Mouse (Mus musculus): Measurements from ENCODE around the gene Kptn. TPM values are rescaled to one million over a fixed set of nuclear protein-coding genes. Genes with fewer than 3 reads are reported as not detected.

Kptn gene
- total and polyA plus RNA-seq, 3 experiments, result 8.8 to 24.5 (median 18.7) TPM

DNA sequence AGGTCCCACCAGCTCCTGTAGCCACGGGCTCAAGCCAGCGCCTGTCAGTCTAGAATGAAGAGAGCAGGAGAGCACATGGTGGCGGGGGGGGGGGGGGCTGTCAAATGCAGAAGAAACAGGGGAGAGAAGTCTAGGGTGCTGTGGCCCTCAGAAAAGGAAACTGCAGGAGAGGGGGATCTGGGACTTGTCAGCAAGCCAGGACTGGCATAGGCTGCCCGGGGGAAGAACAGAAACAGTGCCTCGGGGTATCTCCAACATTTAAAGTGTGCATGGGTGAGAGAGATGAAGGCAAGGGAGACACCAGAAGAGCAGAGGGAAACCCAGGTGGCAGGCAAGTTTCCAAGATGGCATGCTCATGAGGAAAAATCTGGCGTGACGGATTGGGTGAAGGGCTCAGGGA is 42.3 kb downstream of the Kptn start:
- H3K9me3 ChIP-seq (replicated peaks), result no peaks in the 10 kb centered on the region
- ATAC-seq (ENCODE audit: extremely low read depth, insufficient number of reproducible peaks, low FRiP score, poor library complexity, severe bottlenecking) (no peak), DNase-seq (ENCODE audit: low spot score) (no peak)
- no peaks in the 10 kb centered on the region for H3K36me3 ChIP-seq (replicated peaks)
- peaks cover 9% of the 10 kb centered on the region for H3K27me3 ChIP-seq (ENCODE audit: insufficient read depth, low read length)
- H3K4me1 ChIP-seq (ENCODE audit: insufficient read depth, low read depth, low read length), result no peaks in the 10 kb centered on the region
- H3K4me3 ChIP-seq (ENCODE audit: low read depth, low read length), result no peak overlapping the region
- TF ChIP-seq GATA2 (IDR thresholded peaks at IDR 0.05; ENCODE audit: borderline replicate concordance, low read depth, low read length) (no peak), TAL1 (conservative IDR thresholded peaks at IDR 0.05; ENCODE audit: low read depth, low read length) (no peak), GATA1 (IDR thresholded peaks at IDR 0.05; ENCODE audit: borderline replicate concordance, low read length) (no peak), CTCF (IDR thresholded peaks at IDR 0.05; ENCODE audit: low read depth, low read length) (no peak), POLR2AphosphoS5 (IDR thresholded peaks at IDR 0.05; ENCODE audit: insufficient replicate concordance, low read depth, low read length) (no peak)

DNA sequence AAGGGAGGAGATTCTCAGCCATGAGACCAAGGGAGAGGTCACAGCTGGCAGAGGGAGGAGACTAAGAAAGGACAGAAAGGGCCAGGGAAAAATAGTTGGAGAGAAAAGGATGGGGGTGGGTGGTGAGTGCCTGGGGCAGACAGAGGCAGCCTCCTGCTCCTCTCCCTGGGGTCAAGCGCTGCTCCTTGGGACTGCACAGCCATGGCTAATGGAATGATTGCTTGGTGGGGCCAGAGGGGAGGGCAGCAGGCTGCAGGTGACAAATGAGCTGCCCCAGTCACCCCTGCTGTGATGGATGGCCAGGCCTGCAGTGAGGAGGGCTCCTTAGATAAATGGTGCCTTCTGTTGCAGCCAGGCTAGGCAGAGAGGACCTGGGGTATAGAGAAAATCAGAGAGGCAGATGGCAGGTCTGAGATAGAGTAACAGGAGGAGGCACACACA is 52.5 kb downstream of the Kptn start:
- no peak overlapping the region for H3K4me3 ChIP-seq (ENCODE audit: low read depth, low read length)
- H3K9me3 ChIP-seq (replicated peaks), result peaks cover 4% of the 10 kb centered on the region; the same call in 1 of the 2 replicates
- no peak for TF ChIP-seq POLR2AphosphoS5 (IDR thresholded peaks at IDR 0.05; ENCODE audit: insufficient replicate concordance, low read depth, low read length)
- no peak for TF ChIP-seq GATA2 (IDR thresholded peaks at IDR 0.05; ENCODE audit: borderline replicate concordance, low read depth, low read length)
- TF ChIP-seq CTCF (IDR thresholded peaks at IDR 0.05; ENCODE audit: low read depth, low read length), result no peak
- TF ChIP-seq GATA1 (IDR thresholded peaks at IDR 0.05; ENCODE audit: borderline replicate concordance, low read length), result no peak
- TF ChIP-seq TAL1 (conservative IDR thresholded peaks at IDR 0.05; ENCODE audit: low read depth, low read length), result no peak
- H3K27me3 ChIP-seq (ENCODE audit: insufficient read depth, low read length), result peaks cover 36% of the 10 kb centered on the region
- no peak for ATAC-seq (ENCODE audit: extremely low read depth, insufficient number of reproducible peaks, low FRiP score, poor library complexity, severe bottlenecking)
- DNase-seq (ENCODE audit: low spot score), result no peak
- no peaks in the 10 kb centered on the region for H3K36me3 ChIP-seq (replicated peaks)
- peaks cover 13% of the 10 kb centered on the region for H3K4me1 ChIP-seq (ENCODE audit: insufficient read depth, low read depth, low read length)

DNA sequence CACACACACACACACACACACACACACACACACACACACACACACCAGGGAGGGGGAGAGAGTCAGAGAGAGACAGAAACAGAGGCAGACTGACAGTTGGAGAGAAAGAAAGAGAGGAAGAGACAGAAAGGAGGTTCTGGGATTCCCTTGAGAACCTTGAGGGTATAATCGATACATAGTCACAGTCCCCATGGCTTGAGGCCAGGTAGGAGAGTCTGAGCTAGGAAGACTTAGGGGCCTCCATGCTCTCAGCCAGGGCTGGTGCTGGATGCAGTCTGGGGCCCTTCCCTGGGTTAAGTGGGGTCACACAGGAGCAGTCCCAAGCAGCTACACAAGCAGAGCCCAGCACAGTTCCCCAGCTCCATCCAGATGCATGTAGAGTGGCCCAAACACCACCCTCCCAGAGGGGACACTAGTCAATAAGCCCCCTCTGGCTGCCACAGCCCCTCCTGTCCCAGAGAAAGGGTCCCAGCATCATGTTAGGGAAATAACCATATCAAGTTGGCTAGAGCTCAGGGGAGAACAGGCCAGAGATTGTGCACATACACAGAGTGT is 53.0 kb downstream of the Kptn start:
- H3K36me3 ChIP-seq (replicated peaks), result no peaks in the 10 kb centered on the region
- peaks cover 2% of the 10 kb centered on the region; the same call in 1 of the 2 replicates for H3K9me3 ChIP-seq (replicated peaks)
- DNase-seq (ENCODE audit: low spot score) (no peak), ATAC-seq (ENCODE audit: extremely low read depth, insufficient number of reproducible peaks, low FRiP score, poor library complexity, severe bottlenecking) (no peak)
- no peak overlapping the region for H3K4me3 ChIP-seq (ENCODE audit: low read depth, low read length)
- H3K27me3 ChIP-seq (ENCODE audit: insufficient read depth, low read length), result peaks cover 34% of the 10 kb centered on the region
- peaks cover 13% of the 10 kb centered on the region for H3K4me1 ChIP-seq (ENCODE audit: insufficient read depth, low read depth, low read length)
- TF ChIP-seq CTCF (IDR thresholded peaks at IDR 0.05; ENCODE audit: low read depth, low read length) (no peak), GATA2 (IDR thresholded peaks at IDR 0.05; ENCODE audit: borderline replicate concordance, low read depth, low read length) (no peak), GATA1 (IDR thresholded peaks at IDR 0.05; ENCODE audit: borderline replicate concordance, low read length) (no peak)

DNA sequence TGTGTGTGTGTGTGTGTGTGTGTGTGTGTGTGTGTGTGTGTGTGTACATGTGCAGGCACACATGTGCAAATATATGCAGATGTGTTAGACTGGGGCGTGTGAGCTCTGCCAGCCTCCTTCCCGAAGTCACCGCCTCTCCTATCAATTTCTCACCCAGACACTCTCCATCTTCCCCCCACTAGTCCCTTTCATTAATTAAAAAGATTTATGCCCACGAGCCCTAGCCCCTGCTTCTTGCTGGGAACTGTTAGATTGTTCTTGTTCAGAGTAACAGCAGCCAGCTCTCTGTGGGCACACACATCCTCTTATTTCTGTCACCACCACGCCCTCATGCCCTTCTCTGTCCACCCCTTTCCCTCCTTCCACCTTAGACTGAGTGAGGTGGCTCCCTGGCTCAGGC is 53.5 kb downstream of the Kptn start:
- Histone ChIP-seq H3K4me3 (ENCODE audit: low read depth, low read length) (no peak overlapping the region), H3K4me1 (ENCODE audit: insufficient read depth, low read depth, low read length) (peaks cover 13% of the 10 kb centered on the region), H3K27me3 (ENCODE audit: insufficient read depth, low read length) (peaks cover 33% of the 10 kb centered on the region), H3K36me3 (replicated peaks) (no peaks in the 10 kb centered on the region), H3K9me3 (replicated peaks) (no peaks in the 10 kb centered on the region)
- TF ChIP-seq GATA2 (IDR thresholded peaks at IDR 0.05; ENCODE audit: borderline replicate concordance, low read depth, low read length), result no peak
- TF ChIP-seq POLR2AphosphoS5 (IDR thresholded peaks at IDR 0.05; ENCODE audit: insufficient replicate concordance, low read depth, low read length), result no peak
- TF ChIP-seq TAL1 (conservative IDR thresholded peaks at IDR 0.05; ENCODE audit: low read depth, low read length), result no peak
- TF ChIP-seq GATA1 (IDR thresholded peaks at IDR 0.05; ENCODE audit: borderline replicate concordance, low read length), result no peak
- no peak for TF ChIP-seq CTCF (IDR thresholded peaks at IDR 0.05; ENCODE audit: low read depth, low read length)
- DNase-seq (ENCODE audit: low spot score) (no peak), ATAC-seq (ENCODE audit: extremely low read depth, insufficient number of reproducible peaks, low FRiP score, poor library complexity, severe bottlenecking) (no peak)

DNA sequence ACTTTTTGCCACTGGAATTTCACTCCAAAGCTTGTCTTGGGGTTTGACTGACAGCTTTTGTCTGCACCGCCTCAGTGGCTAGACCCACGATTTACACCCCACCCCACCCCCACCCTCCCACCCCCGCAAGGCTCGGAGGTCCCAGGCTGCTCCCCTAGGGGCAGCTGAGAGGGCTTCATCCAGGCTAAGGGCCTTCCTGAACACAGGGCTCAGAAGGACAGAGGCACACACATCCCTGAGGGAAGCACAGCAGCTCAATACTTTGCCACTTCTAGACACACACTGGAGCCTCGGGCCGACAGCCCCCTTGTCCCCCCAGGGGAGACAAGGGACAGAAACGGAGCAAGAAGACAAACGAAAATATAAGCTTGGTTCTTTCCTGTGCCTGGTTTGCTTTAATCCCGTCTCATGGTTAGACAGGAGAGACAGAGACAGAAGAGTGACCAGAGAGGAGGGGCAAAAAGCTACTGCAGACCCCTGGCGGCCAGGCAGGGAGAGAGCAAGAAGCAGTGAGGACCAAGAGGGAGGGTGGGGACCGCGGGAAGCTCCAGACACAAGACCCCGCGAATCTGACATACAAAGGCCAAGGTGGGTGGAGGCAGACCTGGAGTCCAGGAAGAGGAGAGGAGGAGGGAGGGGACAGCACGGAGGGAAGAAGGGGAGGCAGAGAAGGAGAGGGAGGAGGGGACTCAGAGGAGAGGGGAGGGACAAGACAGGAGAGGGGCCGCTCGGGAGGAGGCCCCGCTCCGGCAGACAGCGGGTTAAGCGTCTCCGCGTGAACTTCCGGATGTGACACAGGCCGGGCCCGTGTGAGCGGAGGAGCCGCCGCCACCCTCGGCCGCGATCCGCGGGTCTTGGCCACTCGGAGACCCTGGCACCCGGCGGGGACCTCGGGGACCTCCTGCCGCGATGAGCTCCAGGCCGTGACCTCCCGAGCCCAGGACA is 55.2 kb downstream of the Kptn start, which contains the start of gene Meis3:
TSS of gene Meis3 (plus strand) at position 494 of the 945 bp plus-strand sequence.
- TF ChIP-seq GATA1 (IDR thresholded peaks at IDR 0.05; ENCODE audit: borderline replicate concordance, low read length), result no peak
- no peak for TF ChIP-seq POLR2AphosphoS5 (IDR thresholded peaks at IDR 0.05; ENCODE audit: insufficient replicate concordance, low read depth, low read length)
- TF ChIP-seq TAL1 (conservative IDR thresholded peaks at IDR 0.05; ENCODE audit: low read depth, low read length), result no peak
- TF ChIP-seq GATA2 (IDR thresholded peaks at IDR 0.05; ENCODE audit: borderline replicate concordance, low read depth, low read length), result no peak
- no peak for TF ChIP-seq CTCF (IDR thresholded peaks at IDR 0.05; ENCODE audit: low read depth, low read length)
- ATAC-seq (ENCODE audit: extremely low read depth, insufficient number of reproducible peaks, low FRiP score, poor library complexity, severe bottlenecking) (peak; percentile 66), DNase-seq (ENCODE audit: low spot score) (no peak)
- Histone ChIP-seq H3K27me3 (ENCODE audit: insufficient read depth, low read length) (peaks cover 33% of the 10 kb centered on the region), H3K36me3 (replicated peaks) (no peaks in the 10 kb centered on the region), H3K9me3 (replicated peaks) (no peaks in the 10 kb centered on the region), H3K4me1 (ENCODE audit: insufficient read depth, low read depth, low read length) (peaks cover 13% of the 10 kb centered on the region), H3K4me3 (ENCODE audit: low read depth, low read length) (peak within 1 kb of the TSS; percentile 66)

DNA sequence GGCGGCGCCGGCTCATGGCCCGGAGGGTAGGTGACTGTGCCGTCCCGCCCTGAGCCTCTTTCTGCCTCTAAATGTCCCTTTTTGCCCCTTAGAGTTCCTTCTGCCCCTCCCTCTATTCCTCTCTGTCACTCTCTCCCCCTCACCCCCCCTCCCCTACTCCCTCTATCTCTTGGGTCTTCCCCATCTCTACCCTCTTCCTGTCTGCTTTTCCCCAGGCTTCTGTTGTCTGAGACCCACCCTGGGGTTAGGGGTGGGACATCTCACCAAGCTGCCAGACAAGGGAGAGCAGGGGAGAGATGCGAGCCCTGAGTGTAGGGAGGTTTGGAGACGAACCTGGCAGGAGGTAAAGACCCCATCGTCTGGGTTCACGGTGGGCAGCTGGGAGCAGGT is 55.8 kb downstream of the Kptn start:
- TF ChIP-seq TAL1 (conservative IDR thresholded peaks at IDR 0.05; ENCODE audit: low read depth, low read length) (no peak), GATA2 (IDR thresholded peaks at IDR 0.05; ENCODE audit: borderline replicate concordance, low read depth, low read length) (no peak), POLR2AphosphoS5 (IDR thresholded peaks at IDR 0.05; ENCODE audit: insufficient replicate concordance, low read depth, low read length) (no peak), GATA1 (IDR thresholded peaks at IDR 0.05; ENCODE audit: borderline replicate concordance, low read length) (no peak), CTCF (IDR thresholded peaks at IDR 0.05; ENCODE audit: low read depth, low read length) (no peak)
- no peak for ATAC-seq (ENCODE audit: extremely low read depth, insufficient number of reproducible peaks, low FRiP score, poor library complexity, severe bottlenecking)
- DNase-seq (ENCODE audit: low spot score), result no peak
- H3K9me3 ChIP-seq (replicated peaks), result no peaks in the 10 kb centered on the region
- no peaks in the 10 kb centered on the region for H3K36me3 ChIP-seq (replicated peaks)
- peaks cover 13% of the 10 kb centered on the region for H3K4me1 ChIP-seq (ENCODE audit: insufficient read depth, low read depth, low read length)
- peak overlapping the region; percentile 66 for H3K4me3 ChIP-seq (ENCODE audit: low read depth, low read length)
- peaks cover 33% of the 10 kb centered on the region for H3K27me3 ChIP-seq (ENCODE audit: insufficient read depth, low read length)

Other genes starting within 250 kb of the Kptn start
- gene Crx, start 239.9 kb upstream of the Kptn start, total RNA-seq (2014; fragmentation: Nextera tagmentation), result not detected in 2 replicates
- 0.05 and 0.06 TPM in 2 replicates for gene Crx, start 239.9 kb upstream of the Kptn start, total RNA-seq (2017)
- gene Crx, start 239.9 kb upstream of the Kptn start, polyA plus RNA-seq (2012), result not detected in 2 replicates
- not detected in 2 replicates for gene Crxos, start 237.3 kb upstream of the Kptn start, total RNA-seq (2014; fragmentation: Nextera tagmentation)
- gene Crxos, start 237.3 kb upstream of the Kptn start, total RNA-seq (2017), result 0.38 TPM in 1 of 2 replicates, not detected in the other
- gene Crxos, start 237.3 kb upstream of the Kptn start, polyA plus RNA-seq (2012), result not detected in 2 replicates
- gene Selenow, start 197.5 kb upstream of the Kptn start, total RNA-seq (2014; fragmentation: Nextera tagmentation), result 559 and 654 TPM in 2 replicates
- 144 and 152 TPM in 2 replicates for gene Selenow, start 197.5 kb upstream of the Kptn start, total RNA-seq (2017)
- gene Selenow, start 197.5 kb upstream of the Kptn start, polyA plus RNA-seq (2012), result 761 and 867 TPM in 2 replicates
- gene Nop53, start 173.8 kb upstream of the Kptn start, total RNA-seq (2014; fragmentation: Nextera tagmentation), result 95.0 and 118 TPM in 2 replicates
- gene Nop53, start 173.8 kb upstream of the Kptn start, total RNA-seq (2017), result 288 and 328 TPM in 2 replicates
- gene Nop53, start 173.8 kb upstream of the Kptn start, polyA plus RNA-seq (2012), result 630 and 764 TPM in 2 replicates
- gene Ehd2, start 152.3 kb upstream of the Kptn start, total RNA-seq (2014; fragmentation: Nextera tagmentation), result 0.38 and 0.44 TPM in 2 replicates
- gene Ehd2, start 152.3 kb upstream of the Kptn start, total RNA-seq (2017), result 0.33 and 0.35 TPM in 2 replicates
- gene Ehd2, start 152.3 kb upstream of the Kptn start, polyA plus RNA-seq (2012), result 0.11 and 0.15 TPM in 2 replicates
- gene Bicra, start 72.0 kb upstream of the Kptn start, total RNA-seq (2014; fragmentation: Nextera tagmentation), result 52.1 and 57.0 TPM in 2 replicates
- gene Bicra, start 72.0 kb upstream of the Kptn start, total RNA-seq (2017), result 1.0 and 1.1 TPM in 2 replicates
- gene Bicra, start 72.0 kb upstream of the Kptn start, polyA plus RNA-seq (2012), result 52.1 and 58.9 TPM in 2 replicates
- gene Zfp541, start 58.1 kb upstream of the Kptn start, total RNA-seq (2014; fragmentation: Nextera tagmentation), result not detected in 2 replicates
- under 0.01 TPM in 1 of 2 replicates, not detected in the other for gene Zfp541, start 58.1 kb upstream of the Kptn start, total RNA-seq (2017)
- gene Zfp541, start 58.1 kb upstream of the Kptn start, polyA plus RNA-seq (2012), result not detected in 2 replicates
- 116 and 156 TPM in 2 replicates for gene Napa, start 21.4 kb upstream of the Kptn start, total RNA-seq (2014; fragmentation: Nextera tagmentation)
- 73.6 and 86.9 TPM in 2 replicates for gene Napa, start 21.4 kb upstream of the Kptn start, total RNA-seq (2017)
- gene Napa, start 21.4 kb upstream of the Kptn start, polyA plus RNA-seq (2012), result 137 and 159 TPM in 2 replicates
- 0.15 and 0.23 TPM in 2 replicates for gene Slc8a2, start 9.9 kb downstream of the Kptn start, total RNA-seq (2014; fragmentation: Nextera tagmentation)
- gene Slc8a2, start 9.9 kb downstream of the Kptn start, total RNA-seq (2017), result under 0.01 and 0.05 TPM in 2 replicates
- gene Slc8a2, start 9.9 kb downstream of the Kptn start, polyA plus RNA-seq (2012), result 0.03 TPM in 1 of 2 replicates, not detected in the other
- 0.60 and 3.6 TPM in 2 replicates for gene Meis3, start 55.2 kb downstream of the Kptn start, total RNA-seq (2014; fragmentation: Nextera tagmentation)
- gene Meis3, start 55.2 kb downstream of the Kptn start, total RNA-seq (2017), result 1.9 and 2.2 TPM in 2 replicates
- gene Meis3, start 55.2 kb downstream of the Kptn start, polyA plus RNA-seq (2012), result 1.8 and 2.6 TPM in 2 replicates
- 9.6 and 10.7 TPM in 2 replicates for gene Dhx34, start 102.1 kb downstream of the Kptn start, total RNA-seq (2014; fragmentation: Nextera tagmentation)
- 6.9 and 8.8 TPM in 2 replicates for gene Dhx34, start 102.1 kb downstream of the Kptn start, total RNA-seq (2017)
- 25.1 and 26.6 TPM in 2 replicates for gene Dhx34, start 102.1 kb downstream of the Kptn start, polyA plus RNA-seq (2012)
- gene C5ar2, start 124.3 kb downstream of the Kptn start, total RNA-seq (2014; fragmentation: Nextera tagmentation), result 0.23 and 0.63 TPM in 2 replicates
- 0.12 and 0.27 TPM in 2 replicates for gene C5ar2, start 124.3 kb downstream of the Kptn start, total RNA-seq (2017)
- gene C5ar2, start 124.3 kb downstream of the Kptn start, polyA plus RNA-seq (2012), result 0.02 TPM in 2 replicates
- gene C5ar1, start 139.6 kb downstream of the Kptn start, total RNA-seq (2014; fragmentation: Nextera tagmentation), result not detected in 2 replicates
- gene C5ar1, start 139.6 kb downstream of the Kptn start, total RNA-seq (2017), result 0.16 and 0.64 TPM in 2 replicates
- not detected in 2 replicates for gene C5ar1, start 139.6 kb downstream of the Kptn start, polyA plus RNA-seq (2012)
- gene Inafm1, start 153.7 kb downstream of the Kptn start, total RNA-seq (2014; fragmentation: Nextera tagmentation), result 3.5 and 4.1 TPM in 2 replicates
- gene Inafm1, start 153.7 kb downstream of the Kptn start, total RNA-seq (2017), result 18.8 and 23.1 TPM in 2 replicates
- 92.0 and 140 TPM in 2 replicates for gene Inafm1, start 153.7 kb downstream of the Kptn start, polyA plus RNA-seq (2012)
- gene Ccdc9, start 166.9 kb downstream of the Kptn start, total RNA-seq (2014; fragmentation: Nextera tagmentation), result 8.1 and 16.6 TPM in 2 replicates
- 58.0 and 66.0 TPM in 2 replicates for gene Ccdc9, start 166.9 kb downstream of the Kptn start, total RNA-seq (2017)
- 133 and 136 TPM in 2 replicates for gene Ccdc9, start 166.9 kb downstream of the Kptn start, polyA plus RNA-seq (2012)
- gene Bbc3, start 188.5 kb downstream of the Kptn start, total RNA-seq (2014; fragmentation: Nextera tagmentation), result 10.2 and 15.8 TPM in 2 replicates
- gene Bbc3, start 188.5 kb downstream of the Kptn start, total RNA-seq (2017), result 9.0 and 16.3 TPM in 2 replicates
- 209 and 355 TPM in 2 replicates for gene Bbc3, start 188.5 kb downstream of the Kptn start, polyA plus RNA-seq (2012)